Mouse (Mus musculus) T-cell, adult 66 days (primary cell): ENCODE measurements around the gene Map3k19. TPM values are rescaled to one million over a fixed set of nuclear protein-coding genes. Genes with fewer than 3 reads are reported as not detected.

Source experiments
- total RNA-seq, 2 experiments: library from RNA; stranded (reverse); gene quantifications; 3 replicates in 1 of 2; 4 replicates in 1 of 2; pipeline ENCODE4 v1.2.4; 2023

Gene Map3k19
- total RNA-seq, result under 1 TPM; 0.15 to 0.47 TPM

GRCm38 (mm10) chr1:127854486-127855222 lies at the start of gene Map3k19:
Gene Map3k19 (minus strand): TSS chr1:127855031.

GRCm38 (mm10) chr1:127868300-127869261 lies 13.8 kb upstream of the Map3k19 start, which contains the start of gene Rab3gap1:
Gene Rab3gap1 (plus strand): TSS chr1:127868773.

GRCm38 (mm10) chr1:127773803-127774500 lies 80.9 kb downstream of the Map3k19 start, which contains the start of gene Ccnt2:
Gene Ccnt2 (plus strand): TSS chr1:127774164.

Other genes with a start within 250 kb of the Map3k19 start
- 1 to 10 TPM in 1 of 2 experiments, not detected in 1; 1.1 TPM for gene Tmem163, start 175.5 kb downstream of the Map3k19 start, total RNA-seq
- gene Acmsd, start 125.6 kb downstream of the Map3k19 start, total RNA-seq, result not detected
- 10 to 100 TPM; 90.2 to 95.9 TPM for gene Ccnt2, start 80.9 kb downstream of the Map3k19 start, total RNA-seq
- gene Rab3gap1, start 13.7 kb upstream of the Map3k19 start, total RNA-seq, result 10 to 100 TPM; 66.3 to 71.5 TPM
- gene Zranb3, start 248.0 kb upstream of the Map3k19 start, total RNA-seq, result 1 to 10 TPM; 6.5 to 9.5 TPM
- gene R3hdm1, start 248.3 kb upstream of the Map3k19 start, total RNA-seq, result 100 to 1,000 TPM; 130 to 136 TPM